Mouse (Mus musculus) hindbrain, embryonic 13.5 days (tissue): ENCODE data around the gene Ddx54. TPM values are rescaled to one million over a fixed set of nuclear protein-coding genes. Genes with fewer than 3 reads are reported as not detected.
A peak's percentile ranks its signal among the peaks of the same experiment; 100 is the strongest.

Experiments
- ATAC-seq: fragments of 200-750 bp; cut with Nextera tagmentation; 2 replicates; pipeline ENCODE4 v1.8.0; 2017; ENCODE audit warnings: moderate TSS enrichment; ENCODE audit not compliant: low FRiP score
- H3K27ac ChIP-seq: fragments of 300-500 bp; sonication (generic); 2 replicates; pipeline ENCODE4 v1.5.1; 2015; ENCODE audit warnings: inconsistent platforms, mild to moderate bottlenecking, moderate library complexity
- H3K27me3 ChIP-seq: fragments of 300-500 bp; sonication (generic); 2 replicates; pipeline ENCODE4 v1.6.1; 2015; ENCODE audit warnings: mild to moderate bottlenecking, inconsistent platforms
- H3K36me3 ChIP-seq: fragments of 300-500 bp; sonication (generic); 2 replicates; pipeline ENCODE4 v1.6.1; 2015; ENCODE audit warnings: mild to moderate bottlenecking, inconsistent platforms
- H3K4me1 ChIP-seq: fragments of 300-500 bp; sonication (generic); replicated peaks from 2 replicates; pipeline ENCODE4 v1.6.1; 2015; ENCODE audit warnings: inconsistent platforms
- H3K4me2 ChIP-seq: fragments of 300-500 bp; sonication (generic); 2 replicates; pipeline ENCODE4 v1.6.1; 2015; ENCODE audit warnings: inconsistent platforms, mild to moderate bottlenecking, moderate library complexity
- H3K4me3 ChIP-seq: fragments of 300-500 bp; sonication (generic); 2 replicates; pipeline ENCODE4 v1.5.1; 2015; ENCODE audit warnings: mild to moderate bottlenecking, inconsistent platforms
- H3K9ac ChIP-seq: fragments of 300-500 bp; sonication (generic); 2 replicates; pipeline ENCODE4 v1.6.1; 2015; ENCODE audit warnings: mild to moderate bottlenecking, inconsistent platforms
- H3K9me3 ChIP-seq: fragments of 300-500 bp; sonication (generic); 2 replicates; pipeline ENCODE4 v1.6.1; 2016; ENCODE audit warnings: inconsistent platforms
- WGBS: fragments of 180-500 bp; shearing (Covaris S2); methylation state at CpG from one replicate; pipeline ENCODE4 v1.1.7; 2015; 5-methylcytosine and 5-hydroxymethylcytosine counted together
- polyA plus RNA-seq: library from polyadenylated mRNA; unstranded; fragments of >200 nt; fragmentation: Nextera tagmentation; extraction: Ambion mirVana; gene quantifications from 2 replicates; pipeline ENCODE4 v1.2.1, GENCODE M21; 2015

Ddx54 gene
- polyA plus RNA-seq, 1 experiment from 2014 or later = 44.0 TPM

DNA sequence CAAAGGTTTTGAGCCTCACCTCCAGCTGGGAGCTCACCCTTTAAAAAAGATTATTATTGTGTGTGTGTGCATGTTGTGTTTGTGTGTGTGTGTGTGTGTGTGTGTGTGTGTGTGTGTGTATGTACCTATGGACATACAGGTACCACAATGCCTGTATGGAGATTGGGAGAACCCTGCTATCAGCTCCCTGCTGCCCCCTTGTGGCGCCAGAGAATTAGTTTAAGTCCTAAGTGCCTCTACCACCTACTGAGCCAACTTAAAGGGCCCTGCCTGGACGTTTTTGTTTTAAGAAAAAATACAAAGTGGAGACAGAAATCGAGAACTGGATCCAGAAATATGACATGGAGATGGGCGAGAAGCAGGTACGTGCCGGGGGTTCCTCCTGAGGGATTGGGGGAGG is 7.7 kb upstream of the Ddx54 start:
- peak overlapping the region; percentile 33 for H3K4me3 ChIP-seq
- peak overlapping the region; percentile 77 for H3K27ac ChIP-seq
- H3K9me3 ChIP-seq = no peaks in the 10 kb centered on the region
- H3K4me2 ChIP-seq = peak overlapping the region; percentile 61
- 3% methylated on average over 6 of the region's 6 CpGs for WGBS
- no peak; the same call in 1 of the 2 replicates for ATAC-seq
- H3K4me1 ChIP-seq = peaks cover 17% of the 10 kb centered on the region
- peak overlapping the region; percentile 64; the same call in 1 of the 2 replicates for H3K9ac ChIP-seq
- H3K27me3 ChIP-seq = no peaks in the 10 kb centered on the region
- H3K36me3 ChIP-seq = peaks cover 22% of the 10 kb centered on the region

DNA sequence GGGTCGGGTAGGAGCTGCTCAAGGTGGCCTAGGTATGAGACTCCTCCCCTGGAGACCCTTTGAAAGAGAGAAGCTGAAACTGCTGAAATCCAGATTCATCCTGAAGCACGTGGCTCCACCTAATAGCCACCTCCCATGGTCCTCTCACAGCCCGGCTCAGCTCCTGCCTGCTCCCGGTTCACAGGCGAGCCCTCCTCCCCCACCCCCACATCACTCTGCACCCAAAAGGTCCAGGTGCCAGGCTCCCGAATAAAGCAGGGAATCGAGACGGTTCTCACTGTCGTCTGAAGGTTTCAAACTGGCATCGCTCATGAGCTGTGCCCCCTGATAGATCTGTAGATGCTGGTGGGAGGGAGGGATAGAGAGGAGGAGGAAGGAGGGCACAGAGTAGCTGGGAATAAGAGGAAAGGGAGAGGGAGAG is 7.3 kb upstream of the Ddx54 start:
- H3K9ac ChIP-seq = peak overlapping the region; percentile 64
- peaks cover 23% of the 10 kb centered on the region for H3K36me3 ChIP-seq
- peak overlapping the region; percentile 33 for H3K4me3 ChIP-seq
- H3K27ac ChIP-seq = peak overlapping the region; percentile 77
- no peaks in the 10 kb centered on the region for H3K9me3 ChIP-seq
- peak overlapping the region; percentile 61 for H3K4me2 ChIP-seq
- H3K4me1 ChIP-seq = peaks cover 21% of the 10 kb centered on the region
- 9% methylated on average over 10 of the region's 10 CpGs for WGBS
- peak; percentile 55 for ATAC-seq
- H3K27me3 ChIP-seq = no peaks in the 10 kb centered on the region

DNA sequence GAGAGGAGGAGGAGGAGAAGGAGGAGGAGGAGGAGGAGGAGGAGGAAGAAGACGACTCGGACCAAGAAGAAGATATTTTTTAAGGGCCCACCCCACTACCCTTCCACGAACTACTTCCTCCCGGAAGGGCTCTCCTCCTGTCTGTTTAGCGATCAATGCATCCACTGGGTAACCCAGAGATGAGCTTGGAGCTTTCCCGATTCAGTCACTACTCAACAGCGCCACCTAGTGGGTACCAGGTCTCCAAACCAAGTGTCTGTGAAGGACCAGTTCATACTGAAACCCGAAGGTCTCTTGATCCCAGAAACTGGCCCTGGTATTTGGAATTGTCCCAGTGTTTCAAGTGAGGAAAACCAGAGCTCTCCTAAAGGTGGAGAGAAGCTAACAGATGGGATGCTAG is 6.9 kb upstream of the Ddx54 start:
- H3K9ac ChIP-seq = 0 out of 2 replicates have a peak overlapping the region, but pooled peaks have one; percentile 64
- peak; percentile 63; the same call in 1 of the 2 replicates for ATAC-seq

DNA sequence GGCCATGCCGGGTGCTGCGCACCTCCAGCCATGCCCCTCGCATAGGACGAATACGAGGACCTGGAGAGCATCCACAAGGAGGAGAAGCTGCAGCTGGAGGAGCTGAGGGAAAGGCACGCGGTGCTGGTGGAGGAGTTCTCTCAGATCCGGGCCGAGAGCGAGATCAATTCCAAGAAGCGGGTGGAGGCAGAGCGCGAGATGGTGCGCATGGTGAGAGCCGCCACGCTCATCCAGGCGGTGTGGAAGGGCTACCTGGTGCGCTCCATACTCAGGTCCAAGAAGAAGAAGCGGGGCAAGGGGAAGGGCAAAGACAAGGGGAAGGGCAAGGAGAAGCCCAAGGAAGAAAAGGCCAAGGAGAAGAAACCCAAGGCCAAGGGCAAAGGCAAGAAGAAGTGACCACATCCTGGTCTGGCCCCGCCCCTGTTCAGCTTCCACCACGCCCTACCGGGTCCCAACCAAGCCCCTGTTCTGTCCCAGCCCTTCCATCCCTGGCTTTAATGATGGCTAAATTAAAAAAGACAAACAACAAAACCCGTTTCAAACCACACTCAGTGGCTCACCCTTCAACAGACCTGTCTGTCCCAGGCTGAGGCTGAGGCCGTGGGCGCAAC is 5.8 kb upstream of the Ddx54 start:
- H3K4me3 ChIP-seq = no peak overlapping the region
- WGBS = 63% methylated on average over 25 of the region's 25 CpGs
- H3K36me3 ChIP-seq = peaks cover 23% of the 10 kb centered on the region
- H3K4me1 ChIP-seq = peaks cover 35% of the 10 kb centered on the region
- no peak for ATAC-seq
- no peak overlapping the region for H3K4me2 ChIP-seq
- no peak overlapping the region for H3K27ac ChIP-seq
- H3K9me3 ChIP-seq = no peaks in the 10 kb centered on the region
- no peaks in the 10 kb centered on the region for H3K27me3 ChIP-seq
- no peak overlapping the region for H3K9ac ChIP-seq

More for the DNA sequence above, 6.9 kb upstream of the Ddx54 start:
- H3K9me3 ChIP-seq = no peaks in the 10 kb centered on the region
- 1% methylated on average over 8 of the region's 8 CpGs for WGBS
- H3K27ac ChIP-seq = peak overlapping the region; percentile 77; the same call in 1 of the 2 replicates
- peaks cover 23% of the 10 kb centered on the region for H3K36me3 ChIP-seq
- peak overlapping the region; percentile 61 for H3K4me2 ChIP-seq
- peak overlapping the region; percentile 33 for H3K4me3 ChIP-seq
- H3K4me1 ChIP-seq = peaks cover 25% of the 10 kb centered on the region
- no peaks in the 10 kb centered on the region for H3K27me3 ChIP-seq

DNA sequence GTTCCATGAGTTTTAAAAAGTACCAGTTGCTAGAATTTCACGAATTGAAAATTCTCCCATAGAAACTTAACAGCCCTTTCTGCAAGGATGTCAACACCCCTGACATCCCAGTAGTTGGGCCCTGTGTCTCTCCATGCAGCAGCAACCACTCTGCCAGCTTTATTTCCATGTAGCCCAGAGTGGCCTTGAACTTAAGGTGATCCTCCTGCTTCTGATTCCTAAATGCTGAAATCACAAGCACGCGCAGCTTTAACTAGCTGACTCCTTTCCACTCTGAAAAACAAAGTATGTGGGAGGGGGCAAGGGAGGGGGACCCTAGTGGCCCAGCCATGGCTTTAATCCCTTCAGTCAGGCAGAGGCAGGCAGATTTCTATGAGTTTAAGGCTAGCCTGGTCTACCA is 5.2 kb upstream of the Ddx54 start:
- H3K27ac ChIP-seq = no peak overlapping the region
- H3K4me3 ChIP-seq = no peak overlapping the region
- no peaks in the 10 kb centered on the region for H3K27me3 ChIP-seq
- ATAC-seq = no peak
- peaks cover 23% of the 10 kb centered on the region for H3K36me3 ChIP-seq
- H3K4me1 ChIP-seq = peaks cover 38% of the 10 kb centered on the region
- H3K9ac ChIP-seq = no peak overlapping the region
- WGBS = 73% methylated on average over 3 of the region's 3 CpGs
- H3K9me3 ChIP-seq = no peaks in the 10 kb centered on the region
- H3K4me2 ChIP-seq = no peak overlapping the region

DNA sequence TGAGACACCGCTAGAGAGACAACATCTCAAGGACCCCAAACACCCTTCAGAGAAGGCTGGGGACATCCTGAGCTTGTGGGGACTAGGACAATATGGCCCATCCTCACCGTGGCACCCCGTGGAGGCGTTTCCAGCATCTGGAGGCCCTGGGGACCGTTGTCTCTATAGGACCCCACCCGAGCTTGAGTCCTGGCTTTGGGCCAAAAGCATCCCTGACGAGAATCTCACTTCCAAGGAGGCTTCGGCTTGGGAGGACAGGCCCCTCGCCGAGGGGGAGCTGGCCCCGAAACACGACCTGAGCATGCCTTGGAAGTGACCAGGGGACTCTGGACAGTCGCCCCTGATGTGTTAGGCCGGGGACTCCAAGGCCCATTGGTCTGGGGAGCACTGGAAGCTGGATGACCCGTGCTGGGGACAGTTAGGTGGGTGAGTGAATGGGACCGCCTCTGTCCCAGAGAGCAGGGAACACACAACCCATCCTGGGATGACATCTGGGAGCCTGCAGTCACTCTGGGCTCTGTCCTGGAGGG is 3.2 kb upstream of the Ddx54 start:
- Histone ChIP-seq H3K9ac (no peak overlapping the region), H3K4me1 (peaks cover 42% of the 10 kb centered on the region), H3K27me3 (no peaks in the 10 kb centered on the region), H3K4me2 (no peak overlapping the region), H3K9me3 (no peaks in the 10 kb centered on the region), H3K27ac (no peak overlapping the region), H3K36me3 (peaks cover 23% of the 10 kb centered on the region), H3K4me3 (no peak overlapping the region)
- 88% methylated on average over 16 of the region's 16 CpGs for WGBS
- ATAC-seq = no peak

DNA sequence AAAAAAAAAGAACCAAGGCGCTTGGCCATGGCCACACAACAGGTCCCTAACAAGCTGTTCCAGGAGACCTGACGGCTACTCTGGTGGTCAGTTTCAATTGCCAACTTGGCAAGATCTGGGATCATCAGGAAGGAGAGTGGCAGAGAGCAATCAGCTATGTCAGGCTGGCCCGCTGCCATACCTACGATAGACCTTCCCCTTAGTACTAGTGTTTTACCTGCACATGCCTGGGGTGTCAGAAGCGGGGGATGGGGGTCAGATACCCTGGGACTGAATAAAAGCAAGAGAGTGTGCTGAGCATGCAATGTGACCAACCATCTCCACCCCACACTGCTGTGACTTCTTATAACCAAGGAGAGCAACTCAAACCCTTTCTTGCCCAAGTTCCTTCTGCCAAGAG is 1.6 kb upstream of the Ddx54 start:
- ATAC-seq = no peak

DNA sequence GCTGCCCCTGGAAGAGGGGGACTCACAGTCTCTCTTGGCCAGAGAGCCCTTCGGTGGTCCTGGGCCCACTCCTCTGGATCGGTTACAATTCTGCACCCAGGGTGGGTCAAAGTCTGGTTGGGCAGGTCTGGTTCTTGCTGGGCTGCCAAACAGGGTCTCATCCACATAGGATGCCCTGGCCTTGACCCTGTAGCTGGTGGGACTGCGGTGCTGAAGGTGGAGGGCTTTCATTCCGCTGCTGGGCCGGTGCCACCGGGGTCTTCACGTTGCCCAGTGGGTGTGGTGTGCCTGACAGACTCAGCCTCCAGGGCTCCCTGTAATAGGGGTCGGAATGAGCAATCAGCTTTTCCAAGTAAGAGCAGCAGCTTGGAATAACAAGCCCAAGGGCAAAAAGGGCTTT is 1.1 kb upstream of the Ddx54 start:
- Histone ChIP-seq H3K4me1 (peaks cover 36% of the 10 kb centered on the region), H3K9me3 (0 out of 2 replicates have a peak, but pooled peaks cover 3% of the 10 kb centered on the region), H3K27ac (peak overlapping the region; percentile 89; the same call in 1 of the 2 replicates), H3K36me3 (peaks cover 32% of the 10 kb centered on the region), H3K4me3 (peak overlapping the region; percentile 68), H3K27me3 (no peaks in the 10 kb centered on the region), H3K4me2 (peak overlapping the region; percentile 81), H3K9ac (peak overlapping the region; percentile 79)
- no peak for ATAC-seq
- 43% methylated on average over 8 of the region's 8 CpGs for WGBS

More for the DNA sequence above, 1.6 kb upstream of the Ddx54 start:
- peaks cover 28% of the 10 kb centered on the region for H3K36me3 ChIP-seq
- H3K27me3 ChIP-seq = no peaks in the 10 kb centered on the region
- WGBS = 92% methylated on average over 5 of the region's 5 CpGs
- peak overlapping the region; percentile 68 for H3K4me3 ChIP-seq
- H3K27ac ChIP-seq = no peak overlapping the region
- H3K9me3 ChIP-seq = 0 out of 2 replicates have a peak, but pooled peaks cover 3% of the 10 kb centered on the region
- peak overlapping the region; percentile 81 for H3K4me2 ChIP-seq
- peaks cover 36% of the 10 kb centered on the region for H3K4me1 ChIP-seq
- peak overlapping the region; percentile 79 for H3K9ac ChIP-seq

DNA sequence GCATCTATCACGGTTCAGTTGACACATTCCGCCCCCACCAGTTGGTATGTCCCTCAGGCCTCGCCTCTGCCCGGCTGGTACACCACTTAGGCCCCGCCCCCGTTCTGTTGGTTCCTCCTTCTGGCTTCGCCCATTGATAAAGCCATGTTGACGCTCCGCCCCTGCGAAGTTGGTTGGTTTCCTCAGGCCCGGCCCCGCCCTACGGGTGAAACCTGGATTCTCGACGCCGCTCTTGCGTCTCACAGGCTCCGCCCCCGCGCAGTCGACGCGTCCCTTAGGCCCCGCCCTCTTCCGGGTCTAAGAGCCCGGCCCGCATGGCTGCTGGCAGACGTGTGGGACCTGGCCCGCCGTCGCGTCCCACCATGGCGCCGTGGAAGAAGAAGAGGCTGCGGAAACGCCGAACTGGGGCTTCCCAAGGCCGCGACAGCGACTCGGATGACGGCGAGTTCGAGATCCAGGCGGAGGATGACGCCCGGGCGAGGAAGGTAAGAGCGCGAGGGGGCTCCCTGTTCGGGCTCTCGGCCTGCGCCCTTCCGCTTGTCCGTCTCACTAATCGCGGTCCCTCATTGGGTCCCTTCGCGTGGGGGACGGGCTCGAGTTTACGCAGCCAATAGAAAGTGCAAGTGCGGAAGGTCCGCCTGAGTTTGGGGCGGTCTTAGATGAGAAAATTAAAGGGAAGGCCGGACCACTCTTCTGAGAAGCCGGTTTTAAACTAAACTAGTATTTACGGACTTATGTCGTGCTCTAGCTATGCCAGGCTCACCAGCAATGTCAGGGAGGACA is 474 bp downstream of the Ddx54 start:
- H3K9me3 ChIP-seq = 0 out of 2 replicates have a peak, but pooled peaks cover 3% of the 10 kb centered on the region
- H3K9ac ChIP-seq = peak overlapping the region; percentile 79
- no peaks in the 10 kb centered on the region for H3K27me3 ChIP-seq
- H3K27ac ChIP-seq = peak overlapping the region; percentile 89
- H3K36me3 ChIP-seq = peaks cover 39% of the 10 kb centered on the region
- H3K4me2 ChIP-seq = peak overlapping the region; percentile 93
- peak; percentile 94 for ATAC-seq
- under 1% methylated on average over 69 of the region's 69 CpGs for WGBS
- H3K4me3 ChIP-seq = peak overlapping the region; percentile 68
- peaks cover 36% of the 10 kb centered on the region for H3K4me1 ChIP-seq

DNA sequence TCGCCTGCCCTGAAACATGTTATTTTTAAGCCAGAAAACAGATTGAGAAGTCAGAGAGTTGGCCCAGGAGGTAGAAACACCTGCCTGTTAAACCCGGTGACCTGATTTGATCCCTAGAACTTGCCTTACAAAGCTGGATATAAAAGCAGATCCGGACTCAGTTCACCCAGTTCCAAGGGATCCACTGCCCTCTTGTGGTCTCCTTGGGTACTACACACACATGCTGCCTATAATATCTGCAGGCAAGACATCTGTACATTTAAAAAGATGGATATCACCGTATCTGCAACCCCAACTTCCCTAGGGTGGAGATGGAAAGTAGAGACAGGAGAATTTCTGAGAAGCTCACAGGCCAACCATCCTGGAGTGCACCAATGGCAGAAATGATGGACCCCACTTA is 3.4 kb downstream of the Ddx54 start:
- 98% methylated on average over 4 of the region's 4 CpGs for WGBS
- no peak for ATAC-seq
- Histone ChIP-seq H3K4me2 (no peak overlapping the region), H3K4me3 (no peak overlapping the region), H3K27me3 (no peaks in the 10 kb centered on the region), H3K36me3 (peaks cover 53% of the 10 kb centered on the region), H3K9me3 (0 out of 2 replicates have a peak, but pooled peaks cover 3% of the 10 kb centered on the region), H3K9ac (no peak overlapping the region), H3K4me1 (peaks cover 22% of the 10 kb centered on the region), H3K27ac (no peak overlapping the region)

DNA sequence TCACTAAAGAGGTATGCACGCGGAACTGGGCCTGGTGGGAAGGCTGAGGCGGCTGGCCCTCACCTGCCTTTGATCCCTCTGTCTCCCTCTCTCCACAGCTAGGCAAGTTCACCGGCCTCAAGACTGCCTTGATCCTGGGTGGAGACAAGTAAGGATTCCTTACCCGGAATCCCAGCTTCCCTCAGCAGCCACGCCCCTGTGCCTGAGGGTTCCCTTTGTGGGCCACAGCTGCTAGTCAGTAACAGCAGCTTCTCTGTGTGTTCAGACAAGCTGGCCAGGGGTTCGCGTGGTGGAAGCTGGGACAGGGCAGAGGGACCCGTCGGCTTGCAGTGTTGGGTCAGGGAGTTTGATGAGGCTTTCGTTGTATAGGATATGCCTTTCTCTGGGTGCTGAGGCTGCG is 6.2 kb downstream of the Ddx54 start:
- peaks cover 14% of the 10 kb centered on the region for H3K4me1 ChIP-seq
- H3K9ac ChIP-seq = no peak overlapping the region
- H3K36me3 ChIP-seq = peaks cover 82% of the 10 kb centered on the region
- ATAC-seq = no peak
- 0 out of 2 replicates have a peak, but pooled peaks cover 3% of the 10 kb centered on the region for H3K9me3 ChIP-seq
- H3K4me3 ChIP-seq = no peak overlapping the region
- H3K27ac ChIP-seq = no peak overlapping the region
- WGBS = 88% methylated on average over 12 of the region's 12 CpGs
- no peaks in the 10 kb centered on the region for H3K27me3 ChIP-seq
- H3K4me2 ChIP-seq = no peak overlapping the region

DNA sequence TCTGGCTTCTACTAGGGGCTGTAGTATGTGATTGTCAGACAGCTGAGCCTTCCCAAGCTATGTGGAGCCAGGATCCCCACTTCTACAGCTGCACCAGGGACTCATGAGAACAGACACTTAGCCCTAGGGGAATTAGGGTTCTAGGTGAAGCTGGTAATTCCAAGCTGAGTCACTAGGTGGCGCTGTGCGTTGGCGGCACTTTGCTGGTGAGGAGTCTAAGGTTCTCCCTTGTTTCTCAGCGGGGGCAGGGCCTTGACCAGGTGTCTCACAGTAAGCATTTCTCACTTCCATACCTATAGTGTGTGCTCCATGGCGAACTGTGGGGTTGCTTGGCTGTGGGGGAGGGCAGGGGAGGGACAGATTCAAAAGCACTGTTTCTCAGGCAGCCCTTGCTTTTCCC is 6.7 kb downstream of the Ddx54 start:
- H3K4me3 ChIP-seq = no peak overlapping the region
- no peak overlapping the region for H3K4me2 ChIP-seq
- no peak for ATAC-seq
- H3K27me3 ChIP-seq = no peaks in the 10 kb centered on the region
- no peak overlapping the region for H3K27ac ChIP-seq
- H3K4me1 ChIP-seq = peaks cover 10% of the 10 kb centered on the region
- H3K36me3 ChIP-seq = peaks cover 86% of the 10 kb centered on the region
- WGBS = 14% methylated on average over 5 of the region's 5 CpGs
- no peak overlapping the region for H3K9ac ChIP-seq
- 0 out of 2 replicates have a peak, but pooled peaks cover 3% of the 10 kb centered on the region for H3K9me3 ChIP-seq
